Mouse (Mus musculus) ES-E14 (cell line): ENCODE data around the gene Slit3. TPM values are rescaled to one million over a fixed set of nuclear protein-coding genes. Genes with fewer than 3 reads are reported as not detected.

ENCODE experiments used
- DNase-seq: peaks from one replicate; pipeline ENCODE4 v3.0.0-alpha.2; 2013; ENCODE audit warnings: low read depth, low spot score
- H3K27ac ChIP-seq: 2 replicates; pipeline ENCODE4 v1.5.1; 2012; ENCODE audit warnings: low read depth, mild to moderate bottlenecking, low read length, moderate library complexity, mixed read lengths; ENCODE audit not compliant: poor library complexity, insufficient read depth, severe bottlenecking
- H3K36me3 ChIP-seq: 2 replicates; pipeline ENCODE4 v1.6.1; 2012; ENCODE audit warnings: mild to moderate bottlenecking, low read length, moderate library complexity, mixed read lengths; ENCODE audit not compliant: control insufficient read depth, poor library complexity, insufficient read depth, severe bottlenecking
- H3K4me1 ChIP-seq, 2 experiments: fragments of 150-350 bp in 1 of 2; sonication (generic) in 1 of 2; 2 replicates each; pipeline ENCODE4 v1.6.1; 2012; ENCODE audit warnings: low read length in 2 of 2, mild to moderate bottlenecking in 1 of 2, mixed read lengths in 1 of 2; ENCODE audit not compliant: control insufficient read depth in 2 of 2, insufficient read depth in 2 of 2, poor library complexity in 1 of 2
- H3K4me3 ChIP-seq, 2 experiments: fragments of 150-350 bp in 1 of 2; sonication (generic) in 1 of 2; 2 replicates each; pipeline ENCODE4 v1.5.1; 2012; ENCODE audit warnings: low read length in 2 of 2, low read depth in 1 of 2, mild to moderate bottlenecking in 1 of 2, mixed read lengths in 1 of 2; ENCODE audit not compliant: insufficient read depth in 1 of 2, poor library complexity in 1 of 2, severe bottlenecking in 1 of 2
- H3K9ac ChIP-seq: 2 replicates; pipeline ENCODE4 v1.6.1; 2012; ENCODE audit warnings: low read depth, mild to moderate bottlenecking, low read length, mixed read lengths; ENCODE audit not compliant: poor library complexity, insufficient read depth, severe bottlenecking
- H3K9me3 ChIP-seq: fragments of 150-350 bp; sonication (generic); 2 replicates; pipeline ENCODE4 v1.6.1; 2012; ENCODE audit warnings: low read depth, mild to moderate bottlenecking, low read length; ENCODE audit not compliant: control insufficient read depth, insufficient read depth
- CHD2 ChIP-seq: IDR thresholded peaks from 2 replicates; pipeline ENCODE4 v1.6.1; 2014; ENCODE audit warnings: mild to moderate bottlenecking, low read depth, low read length, inconsistent platforms
- HCFC1 ChIP-seq: IDR thresholded peaks from 2 replicates; pipeline ENCODE4 v1.6.1; 2012; ENCODE audit warnings: low read length, inconsistent platforms, borderline replicate concordance; ENCODE audit not compliant: insufficient read depth
- MAFK ChIP-seq: IDR thresholded peaks from 2 replicates; pipeline ENCODE4 v1.6.1; 2014; ENCODE audit warnings: mild to moderate bottlenecking, low read depth, low read length, inconsistent platforms; ENCODE audit not compliant: insufficient read depth
- ZC3H11A ChIP-seq: IDR thresholded peaks from 2 replicates; pipeline ENCODE4 v1.6.1; 2012; ENCODE audit warnings: low read depth, mild to moderate bottlenecking, inconsistent platforms, low read length, borderline replicate concordance
- ZNF384 ChIP-seq: IDR thresholded peaks from 2 replicates; pipeline ENCODE4 v1.6.1; 2012; ENCODE audit warnings: low read depth, low read length, inconsistent platforms
- in situ Hi-C, 2 experiments: fragments of 600-800 bp; cut with MboI; formaldehyde crosslinking; loops; one replicate each; pipeline ENCODE4 v1.15.1; 2025; ENCODE audit warnings: low sequenced_read_pairs in 2 of 2, inconsistent platforms in 1 of 2; ENCODE audit not compliant: unreplicated experiment in 2 of 2
- total RNA-seq: library from RNA; depleted of rRNA; stranded (reverse); fragments of 300-350 nt; gene quantifications from 2 replicates; pipeline ENCODE4 v1.2.3, GENCODE M21; 2012

Gene Slit3
- total RNA-seq, 1 experiment: 3.7 TPM

GRCm38 (mm10) chr11:35194826-35195225, 73.8 kb downstream of the Slit3 start:
- no peak overlapping the region for H3K4me3 ChIP-seq
- H3K9me3 ChIP-seq: no peaks in the 10 kb centered on the region
- H3K4me1 ChIP-seq: no peaks in the 10 kb centered on the region
- in situ Hi-C loops: no loop called here
- no peak for DNase-seq
- TF ChIP-seq ZC3H11A (no peak), ZNF384 (no peak), MAFK (no peak), CHD2 (no peak), HCFC1 (no peak)
- H3K36me3 ChIP-seq: no peaks in the 10 kb centered on the region
- H3K9ac ChIP-seq: no peak overlapping the region
- H3K27ac ChIP-seq: no peak overlapping the region

- DNase-seq: no peak
- H3K27ac ChIP-seq: no peak overlapping the region
- in situ Hi-C loops: no loop called here
- H3K9ac ChIP-seq: no peak overlapping the region
- TF ChIP-seq MAFK: no peak
- TF ChIP-seq ZC3H11A: no peak
- TF ChIP-seq ZNF384: no peak
- no peak for TF ChIP-seq HCFC1
- no peak for TF ChIP-seq CHD2
- no peaks in the 10 kb centered on the region for H3K36me3 ChIP-seq
- H3K4me1 ChIP-seq: no peaks in the 10 kb centered on the region
- H3K9me3 ChIP-seq: no peaks in the 10 kb centered on the region
- H3K4me3 ChIP-seq: no peak overlapping the region
Measured at GRCm38 (mm10) chr11:35196777-35197176, 75.8 kb downstream of the Slit3 start.

DNA sequence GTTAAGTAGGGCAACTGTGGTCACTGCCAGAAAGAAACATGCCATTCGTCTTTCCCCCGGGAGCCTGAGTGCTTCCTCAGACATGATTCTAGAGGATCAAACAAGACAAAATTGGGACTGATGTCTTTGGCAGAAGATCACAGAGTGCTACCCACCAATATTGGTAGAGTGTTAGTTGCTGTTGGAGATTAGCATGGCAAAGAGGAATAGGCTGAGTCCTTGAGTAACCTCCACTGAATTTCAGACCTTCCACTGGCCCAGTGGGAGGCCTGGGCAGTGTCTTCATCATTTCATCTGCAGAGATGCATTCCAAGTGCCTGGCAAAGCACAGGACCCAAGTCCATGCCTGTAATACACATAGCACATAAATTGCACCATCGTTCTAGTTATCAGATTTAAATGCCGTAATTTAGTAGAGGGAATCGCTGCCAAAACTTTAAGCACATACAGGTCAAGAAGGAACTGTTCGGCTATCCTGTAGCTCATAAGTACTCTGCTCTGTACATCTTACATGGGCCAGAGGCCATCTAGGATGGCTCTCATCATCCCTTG, 77.6 kb downstream of the Slit3 start:
- Histone ChIP-seq H3K4me3 (no peak overlapping the region), H3K9ac (no peak overlapping the region), H3K36me3 (no peaks in the 10 kb centered on the region), H3K27ac (no peak overlapping the region), H3K9me3 (no peaks in the 10 kb centered on the region), H3K4me1 (no peaks in the 10 kb centered on the region)
- no peak for DNase-seq
- in situ Hi-C loops: no loop called here
- TF ChIP-seq ZC3H11A: no peak
- no peak for TF ChIP-seq CHD2
- TF ChIP-seq HCFC1: no peak
- no peak for TF ChIP-seq ZNF384
- no peak for TF ChIP-seq MAFK

GRCm38 (mm10) chr11:35202332-35202731, 81.3 kb downstream of the Slit3 start:
- Histone ChIP-seq H3K9me3 (no peaks in the 10 kb centered on the region), H3K36me3 (no peaks in the 10 kb centered on the region), H3K9ac (no peak overlapping the region), H3K27ac (no peak overlapping the region), H3K4me1 (no peaks in the 10 kb centered on the region), H3K4me3 (no peak overlapping the region)
- in situ Hi-C loops: no loop called here
- TF ChIP-seq MAFK: no peak
- no peak for TF ChIP-seq ZC3H11A
- TF ChIP-seq HCFC1: no peak
- TF ChIP-seq CHD2: no peak
- no peak for TF ChIP-seq ZNF384
- no peak for DNase-seq

DNA sequence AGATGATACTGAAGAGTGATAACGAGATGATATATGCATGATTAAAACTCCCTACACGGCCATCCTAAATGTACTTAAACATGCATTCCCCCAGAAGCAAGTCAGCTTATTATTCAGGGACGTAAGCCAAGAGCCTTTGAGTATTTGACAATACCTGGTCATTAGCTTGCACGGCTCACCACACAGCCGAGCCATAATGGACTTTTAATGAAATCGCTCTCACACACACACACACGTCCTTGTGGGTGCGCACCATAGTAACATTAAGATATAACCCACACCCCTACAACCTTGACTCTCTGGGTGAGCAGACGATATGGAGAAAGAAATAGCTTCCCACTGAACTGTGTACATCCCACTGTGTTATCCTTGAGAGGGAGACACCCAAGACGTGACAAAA, 82.6 kb downstream of the Slit3 start:
- Histone ChIP-seq H3K36me3 (no peaks in the 10 kb centered on the region), H3K4me3 (no peak overlapping the region), H3K27ac (no peak overlapping the region), H3K4me1 (no peaks in the 10 kb centered on the region), H3K9me3 (no peaks in the 10 kb centered on the region), H3K9ac (no peak overlapping the region)
- in situ Hi-C loops: no loop called here
- DNase-seq: no peak
- TF ChIP-seq CHD2 (no peak), HCFC1 (no peak), MAFK (no peak), ZC3H11A (no peak), ZNF384 (no peak)
